Mouse (Mus musculus) ES-E14 (cell line): Measurements from ENCODE around the gene Dyrk4. TPM values are rescaled to one million over a fixed set of nuclear protein-coding genes. Genes with fewer than 3 reads are reported as not detected.

ENCODE experiments used
- DNase-seq: peaks from one replicate; pipeline ENCODE4 v3.0.0-alpha.2; 2013; ENCODE audit warnings: low read depth, low spot score
- H3K27ac ChIP-seq: 2 replicates; pipeline ENCODE4 v1.5.1; 2012; ENCODE audit warnings: low read depth, mild to moderate bottlenecking, low read length, moderate library complexity, mixed read lengths; ENCODE audit not compliant: poor library complexity, insufficient read depth, severe bottlenecking
- H3K36me3 ChIP-seq: 2 replicates; pipeline ENCODE4 v1.6.1; 2012; ENCODE audit warnings: mild to moderate bottlenecking, low read length, moderate library complexity, mixed read lengths; ENCODE audit not compliant: control insufficient read depth, poor library complexity, insufficient read depth, severe bottlenecking
- H3K4me1 ChIP-seq, 2 experiments: fragments of 150-350 bp in 1 of 2; sonication (generic) in 1 of 2; 2 replicates each; pipeline ENCODE4 v1.6.1; 2012; ENCODE audit warnings: low read length in 2 of 2, mild to moderate bottlenecking in 1 of 2, mixed read lengths in 1 of 2; ENCODE audit not compliant: control insufficient read depth in 2 of 2, insufficient read depth in 2 of 2, poor library complexity in 1 of 2
- H3K4me3 ChIP-seq, 2 experiments: fragments of 150-350 bp in 1 of 2; sonication (generic) in 1 of 2; 2 replicates each; pipeline ENCODE4 v1.5.1; 2012; ENCODE audit warnings: low read length in 2 of 2, low read depth in 1 of 2, mild to moderate bottlenecking in 1 of 2, mixed read lengths in 1 of 2; ENCODE audit not compliant: insufficient read depth in 1 of 2, poor library complexity in 1 of 2, severe bottlenecking in 1 of 2
- H3K9ac ChIP-seq: 2 replicates; pipeline ENCODE4 v1.6.1; 2012; ENCODE audit warnings: low read depth, mild to moderate bottlenecking, low read length, mixed read lengths; ENCODE audit not compliant: poor library complexity, insufficient read depth, severe bottlenecking
- H3K9me3 ChIP-seq: fragments of 150-350 bp; sonication (generic); 2 replicates; pipeline ENCODE4 v1.6.1; 2012; ENCODE audit warnings: low read depth, mild to moderate bottlenecking, low read length; ENCODE audit not compliant: control insufficient read depth, insufficient read depth
- CHD2 ChIP-seq: IDR thresholded peaks from 2 replicates; pipeline ENCODE4 v1.6.1; 2014; ENCODE audit warnings: mild to moderate bottlenecking, low read depth, low read length, inconsistent platforms
- HCFC1 ChIP-seq: IDR thresholded peaks from 2 replicates; pipeline ENCODE4 v1.6.1; 2012; ENCODE audit warnings: low read length, inconsistent platforms, borderline replicate concordance; ENCODE audit not compliant: insufficient read depth
- MAFK ChIP-seq: IDR thresholded peaks from 2 replicates; pipeline ENCODE4 v1.6.1; 2014; ENCODE audit warnings: mild to moderate bottlenecking, low read depth, low read length, inconsistent platforms; ENCODE audit not compliant: insufficient read depth
- ZC3H11A ChIP-seq: IDR thresholded peaks from 2 replicates; pipeline ENCODE4 v1.6.1; 2012; ENCODE audit warnings: low read depth, mild to moderate bottlenecking, inconsistent platforms, low read length, borderline replicate concordance
- ZNF384 ChIP-seq: IDR thresholded peaks from 2 replicates; pipeline ENCODE4 v1.6.1; 2012; ENCODE audit warnings: low read depth, low read length, inconsistent platforms
- in situ Hi-C, 2 experiments: fragments of 600-800 bp; cut with MboI; formaldehyde crosslinking; loops; one replicate each; pipeline ENCODE4 v1.15.1; 2025; ENCODE audit warnings: low sequenced_read_pairs in 2 of 2, inconsistent platforms in 1 of 2; ENCODE audit not compliant: unreplicated experiment in 2 of 2
- total RNA-seq: library from RNA; depleted of rRNA; stranded (reverse); fragments of 300-350 nt; gene quantifications from 2 replicates; pipeline ENCODE4 v1.2.3, GENCODE M21; 2012; rRNA removed

Gene Dyrk4
- total RNA-seq, 1 experiment, result 1.3 TPM

DNA sequence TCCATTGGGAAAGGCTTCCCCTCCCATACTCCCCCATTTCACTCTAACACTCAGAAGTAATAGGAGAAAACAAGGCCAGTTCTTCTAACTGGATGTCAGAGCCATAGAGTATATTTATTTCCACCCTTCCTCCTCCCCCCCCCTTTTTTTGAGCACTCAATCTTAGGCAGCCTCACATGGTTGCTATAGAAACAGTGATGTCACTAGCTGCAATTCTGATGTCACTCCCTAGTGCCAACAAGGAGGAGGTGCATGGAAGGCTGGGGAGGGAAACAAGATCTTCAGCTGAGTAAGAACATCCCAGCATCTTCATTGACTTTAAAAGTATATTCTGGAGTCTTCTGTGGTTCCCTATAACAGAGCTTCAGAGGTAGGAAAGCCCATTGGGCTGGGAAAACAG is 68.8 kb downstream of the Dyrk4 start, which contains the start of gene Akap3:
Akap3 (plus strand) TSS at position 218 of the 400 bp plus-strand sequence.
- TF ChIP-seq CHD2, result no peak
- TF ChIP-seq ZNF384, result no peak
- H3K4me1 ChIP-seq, result peaks cover 0 to 2% of the 10 kb centered on the region in 2 experiments; a peak in 1 of 4 replicates
- no peak within 1 kb of the TSS for H3K27ac ChIP-seq
- no peak within 1 kb of the TSS for H3K4me3 ChIP-seq
- in situ Hi-C loops, result no loop called here
- no peak within 1 kb of the TSS for H3K9ac ChIP-seq
- no peaks in the 10 kb centered on the region for H3K36me3 ChIP-seq
- no peak for DNase-seq
- H3K9me3 ChIP-seq, result no peaks in the 10 kb centered on the region

DNA sequence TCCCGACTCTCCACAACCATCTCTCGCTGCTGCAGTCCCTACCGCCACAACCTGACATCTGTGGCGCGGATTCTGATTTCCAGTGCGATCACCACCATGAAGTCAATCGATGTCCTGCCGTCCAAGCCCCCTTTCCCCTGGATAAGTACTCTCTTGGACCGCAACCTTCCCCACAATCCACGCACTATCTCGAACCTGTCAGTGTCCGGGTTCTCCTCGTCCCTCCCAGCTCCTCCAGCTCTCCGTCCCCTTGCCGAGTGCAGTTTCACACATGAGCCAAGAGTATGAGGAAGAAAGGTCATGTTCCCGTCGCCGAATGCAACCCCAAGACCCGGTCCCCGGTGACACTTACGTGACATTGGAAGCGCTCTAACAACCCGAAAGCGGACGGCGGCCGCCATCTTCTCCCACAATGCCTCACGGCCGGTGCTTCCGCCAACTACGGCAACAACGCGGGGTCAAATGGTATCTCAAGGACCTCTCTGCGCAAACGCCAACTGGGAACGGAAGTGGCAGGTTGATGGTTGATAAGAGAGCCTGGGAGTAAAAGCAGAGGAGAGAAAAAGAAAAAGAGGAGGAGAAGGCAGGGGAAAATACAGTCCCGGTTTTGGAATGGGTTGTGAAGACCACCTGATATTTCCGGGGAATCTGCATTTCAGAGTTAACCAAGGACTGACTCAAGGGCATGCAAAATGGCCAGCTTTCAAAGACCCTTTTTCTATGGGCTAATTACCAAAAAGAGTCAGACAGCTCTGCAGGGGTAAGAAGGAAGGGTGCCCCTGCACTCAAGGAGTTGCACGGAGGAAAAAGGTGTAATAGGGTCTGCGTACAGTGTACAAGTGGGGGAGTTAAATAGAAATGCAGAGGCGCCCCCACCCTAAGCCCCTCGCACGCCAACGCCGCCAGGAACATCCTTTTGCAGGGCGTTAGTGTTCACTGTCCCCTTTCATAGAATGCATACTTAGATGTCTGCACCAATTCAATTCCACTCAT is 72.6 kb downstream of the Dyrk4 start, which contains the start of gene Ndufa9:
Ndufa9 (minus strand) TSS at position 425 of the 993 bp plus-strand sequence.
- Histone ChIP-seq H3K4me1 (peaks cover 0 to 4% of the 10 kb centered on the region in 2 experiments; a peak in 1 of 4 replicates), H3K27ac (no peak within 1 kb of the TSS), H3K4me3 (peak within 1 kb of the TSS; percentile 96 to 97), H3K9ac (peak within 1 kb of the TSS; percentile 94), H3K36me3 (peaks cover 2% of the 10 kb centered on the region; the same call in 1 of the 2 replicates), H3K9me3 (no peaks in the 10 kb centered on the region)
- TF ChIP-seq HCFC1 (peak; percentile 78), CHD2 (no peak)
- in situ Hi-C loops, result no loop called here
- DNase-seq, result peak; percentile 82

GRCm38 (mm10) chr6:126836628-126837027 is 85.0 kb downstream of the Dyrk4 start:
- in situ Hi-C loops, result no loop called here
- H3K4me1 ChIP-seq, result no peaks in the 10 kb centered on the region
- TF ChIP-seq ZC3H11A, result no peak
- TF ChIP-seq ZNF384, result no peak
- TF ChIP-seq MAFK, result no peak
- no peak for TF ChIP-seq HCFC1
- TF ChIP-seq CHD2, result no peak
- no peak for DNase-seq
- H3K9me3 ChIP-seq, result no peaks in the 10 kb centered on the region
- H3K9ac ChIP-seq, result no peak overlapping the region
- no peak overlapping the region for H3K27ac ChIP-seq
- H3K36me3 ChIP-seq, result peaks cover 27% of the 10 kb centered on the region
- H3K4me3 ChIP-seq, result no peak overlapping the region

Other genes with a start within 250 kb of the Dyrk4 start
- 0.42 and 0.67 TPM in 2 replicates for gene Kcna6, start 181.2 kb downstream of the Dyrk4 start, total RNA-seq
- 148 and 200 TPM in 2 replicates for gene Ndufa9, start 72.7 kb downstream of the Dyrk4 start, total RNA-seq
- 0.13 and 0.16 TPM in 2 replicates for gene Akap3, start 68.7 kb downstream of the Dyrk4 start, total RNA-seq
- gene Rad51ap1, start 17.7 kb upstream of the Dyrk4 start, total RNA-seq, result 40.5 and 40.6 TPM in 2 replicates
- gene D6Wsu163e, start 18.1 kb upstream of the Dyrk4 start, total RNA-seq, result 11.6 and 20.3 TPM in 2 replicates
- not detected in 2 replicates for gene Fgf6, start 93.7 kb upstream of the Dyrk4 start, total RNA-seq
- gene Fgf23, start 151.1 kb upstream of the Dyrk4 start, total RNA-seq, result 0.26 TPM in 1 of 2 replicates, not detected in the other
- 19.7 and 22.9 TPM in 2 replicates for gene Tigar, start 187.7 kb upstream of the Dyrk4 start, total RNA-seq
- gene Ccnd2, start 230.4 kb upstream of the Dyrk4 start, total RNA-seq, result 8.0 and 10.1 TPM in 2 replicates